Mouse (Mus musculus) cerebellum, adult 11-12 months (tissue): ENCODE measurements around the gene Npas3.

ENCODE experiments used
- DNase-seq: peaks from one replicate; pipeline ENCODE4 v3.0.0; 2022

The Npas3 gene

GRCm38 (mm10) chr12:54093729-54094128 is 845.3 kb downstream of the Npas3 start:
- no peak for DNase-seq

- DNase-seq = no peak
These were observed 848.0 kb downstream of the Npas3 start for GRCm38 (mm10) chr12:54096492-54096891.

GRCm38 (mm10) chr12:54098136-54098535 is 849.7 kb downstream of the Npas3 start:
- DNase-seq = no peak

GRCm38 (mm10) chr12:54098785-54099184 is 850.3 kb downstream of the Npas3 start:
- DNase-seq = peak; percentile 11

- no peak for DNase-seq
These were observed 851.0 kb downstream of the Npas3 start for GRCm38 (mm10) chr12:54099458-54099857.

GRCm38 (mm10) chr12:54101307-54101870 is 852.9 kb downstream of the Npas3 start:
- no peak for DNase-seq

GRCm38 (mm10) chr12:54102500-54102899 is 854.0 kb downstream of the Npas3 start:
- no peak for DNase-seq

GRCm38 (mm10) chr12:54105531-54105930 is 857.1 kb downstream of the Npas3 start:
- no peak for DNase-seq

- DNase-seq = no peak
These were observed 857.5 kb downstream of the Npas3 start for GRCm38 (mm10) chr12:54105946-54106345.

GRCm38 (mm10) chr12:54110342-54110741 is 861.9 kb downstream of the Npas3 start:
- no peak for DNase-seq

- DNase-seq = no peak
These were observed 862.5 kb downstream of the Npas3 start for GRCm38 (mm10) chr12:54110930-54111329.

GRCm38 (mm10) chr12:54120386-54120785 is 871.9 kb downstream of the Npas3 start:
- no peak for DNase-seq

GRCm38 (mm10) chr12:54121286-54121685 is 872.8 kb downstream of the Npas3 start:
- no peak for DNase-seq
